Mouse (Mus musculus): Measurements from ENCODE around the gene Cphx2. TPM values are rescaled to one million over a fixed set of nuclear protein-coding genes. Genes with fewer than 3 reads are reported as not detected.
"Not testable (repeated sequence)": the region's sequence is repeated elsewhere in the genome, so short reads cannot be mapped to it uniquely, and the experiment has no call there.

Gene Cphx2
- polyA plus RNA-seq (2015; fragmentation: Nextera tagmentation; extraction: Ambion mirVana), result not detected in 2 replicates

DNA sequence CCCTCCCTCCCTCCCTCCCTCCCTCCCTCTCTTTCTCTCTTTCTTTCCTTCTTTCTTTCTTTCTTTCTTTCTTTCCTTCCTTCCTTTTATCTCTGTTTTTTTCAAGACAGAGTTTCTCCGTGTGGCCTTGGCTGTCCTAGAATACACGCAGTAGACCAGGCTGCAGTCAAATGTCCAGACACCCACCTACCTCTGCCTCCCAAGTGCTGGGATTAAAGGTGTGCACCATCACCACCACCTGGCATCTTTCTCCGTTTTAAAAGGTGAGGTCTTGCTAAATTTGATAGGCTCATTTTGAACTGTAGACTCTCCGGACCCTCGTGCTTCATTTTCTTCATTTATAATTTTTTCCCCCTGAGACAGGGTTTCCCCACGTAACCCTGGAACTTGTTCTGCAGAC lies at the start of gene Cphx2:
Cphx2 (plus strand) TSS at position 301 of the 400 bp plus-strand sequence.
- not testable (repeated sequence) for H3K27me3 ChIP-seq; H3K27ac ChIP-seq; H3K4me2 ChIP-seq; ATAC-seq (ENCODE audit: insufficient number of reproducible peaks, low FRiP score, low TSS enrichment, low read depth); H3K4me1 ChIP-seq; H3K4me3 ChIP-seq; H3K9me3 ChIP-seq; H3K36me3 ChIP-seq; H3K9ac ChIP-seq
- WGBS, result no CpG with 5 or more reads among the region's 6 CpGs

- H3K4me3 ChIP-seq; H3K27me3 ChIP-seq; H3K27ac ChIP-seq; H3K9ac ChIP-seq; H3K4me1 ChIP-seq; H3K4me2 ChIP-seq; H3K36me3 ChIP-seq; ATAC-seq (ENCODE audit: insufficient number of reproducible peaks, low FRiP score, low TSS enrichment, low read depth); H3K9me3 ChIP-seq: not testable (repeated sequence)
- WGBS, result no CpG with 5 or more reads among the region's 3 CpGs
Measured at GRCm38 (mm10) chr14:26034364-26034763, 47.0 kb upstream of the Cphx2 start.

- not testable (repeated sequence) for ATAC-seq (ENCODE audit: insufficient number of reproducible peaks, low FRiP score, low TSS enrichment, low read depth); H3K36me3 ChIP-seq; H3K4me1 ChIP-seq; H3K27ac ChIP-seq; H3K4me3 ChIP-seq; H3K9ac ChIP-seq; H3K27me3 ChIP-seq; H3K4me2 ChIP-seq; H3K9me3 ChIP-seq
- WGBS, result no CpG with 5 or more reads among the region's 6 CpGs
Measured at GRCm38 (mm10) chr14:26035439-26035838, 45.9 kb upstream of the Cphx2 start.

- H3K4me1 ChIP-seq; H3K4me2 ChIP-seq; H3K27me3 ChIP-seq; H3K9me3 ChIP-seq; H3K4me3 ChIP-seq; ATAC-seq (ENCODE audit: insufficient number of reproducible peaks, low FRiP score, low TSS enrichment, low read depth); H3K9ac ChIP-seq; H3K27ac ChIP-seq; H3K36me3 ChIP-seq: not testable (repeated sequence)
- WGBS, result no CpG with 5 or more reads among the region's 26 CpGs
Measured at GRCm38 (mm10) chr14:26042611-26043010, 38.7 kb upstream of the Cphx2 start, which contains the start of gene Gm9780. TSS of gene Gm9780 (minus strand) at chr14:26042711.

DNA sequence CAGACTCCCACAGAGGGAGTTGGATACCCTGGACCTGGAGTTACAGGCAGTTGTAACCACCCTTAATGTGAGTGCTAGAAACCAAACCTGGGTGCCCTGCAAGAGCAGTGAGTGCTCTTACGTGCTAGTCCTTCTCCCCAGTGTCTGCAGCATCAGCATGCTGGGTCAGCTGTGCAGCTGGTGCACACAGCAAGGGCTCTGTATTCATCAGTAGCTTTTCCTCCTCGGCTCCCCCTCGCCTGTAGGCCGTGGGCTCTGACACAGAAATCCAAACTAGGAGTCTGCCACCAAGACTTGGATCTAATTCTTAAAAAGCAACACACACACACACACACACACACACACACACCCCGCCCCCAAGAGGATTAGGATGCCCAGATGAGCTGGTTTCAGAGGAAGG lies 36.3 kb upstream of the Cphx2 start:
- H3K9me3 ChIP-seq; H3K4me3 ChIP-seq; H3K4me2 ChIP-seq; H3K4me1 ChIP-seq; H3K9ac ChIP-seq; ATAC-seq (ENCODE audit: insufficient number of reproducible peaks, low FRiP score, low TSS enrichment, low read depth); H3K36me3 ChIP-seq; H3K27me3 ChIP-seq; H3K27ac ChIP-seq: not testable (repeated sequence)
- WGBS, result no CpG with 5 or more reads among the region's 5 CpGs

GRCm38 (mm10) chr14:26047026-26047425 lies 34.3 kb upstream of the Cphx2 start:
- not testable (repeated sequence) for H3K27me3 ChIP-seq; H3K4me3 ChIP-seq; H3K9me3 ChIP-seq; H3K9ac ChIP-seq; ATAC-seq (ENCODE audit: insufficient number of reproducible peaks, low FRiP score, low TSS enrichment, low read depth); H3K4me1 ChIP-seq; H3K4me2 ChIP-seq; H3K36me3 ChIP-seq; H3K27ac ChIP-seq
- WGBS, result no CpG with 5 or more reads among the region's 8 CpGs

GRCm38 (mm10) chr14:26048767-26049166 lies 32.5 kb upstream of the Cphx2 start:
- ATAC-seq (ENCODE audit: insufficient number of reproducible peaks, low FRiP score, low TSS enrichment, low read depth), result not testable (repeated sequence)

GRCm38 (mm10) chr14:26058184-26058583 lies 23.1 kb upstream of the Cphx2 start:
- not testable (repeated sequence) for H3K9me3 ChIP-seq; H3K27ac ChIP-seq; H3K4me3 ChIP-seq; H3K36me3 ChIP-seq; H3K9ac ChIP-seq; H3K4me1 ChIP-seq; ATAC-seq (ENCODE audit: insufficient number of reproducible peaks, low FRiP score, low TSS enrichment, low read depth); H3K27me3 ChIP-seq; H3K4me2 ChIP-seq
- WGBS, result no CpG with 5 or more reads among the region's 3 CpGs

More at GRCm38 (mm10) chr14:26048767-26049166, 32.5 kb upstream of the Cphx2 start:
- H3K9me3 ChIP-seq, H3K4me1 ChIP-seq, H3K36me3 ChIP-seq, H3K4me2 ChIP-seq, H3K27me3 ChIP-seq, H3K27ac ChIP-seq, H3K9ac ChIP-seq, H3K4me3 ChIP-seq: not testable (repeated sequence)
- no CpG with 5 or more reads among the region's 9 CpGs for WGBS

DNA sequence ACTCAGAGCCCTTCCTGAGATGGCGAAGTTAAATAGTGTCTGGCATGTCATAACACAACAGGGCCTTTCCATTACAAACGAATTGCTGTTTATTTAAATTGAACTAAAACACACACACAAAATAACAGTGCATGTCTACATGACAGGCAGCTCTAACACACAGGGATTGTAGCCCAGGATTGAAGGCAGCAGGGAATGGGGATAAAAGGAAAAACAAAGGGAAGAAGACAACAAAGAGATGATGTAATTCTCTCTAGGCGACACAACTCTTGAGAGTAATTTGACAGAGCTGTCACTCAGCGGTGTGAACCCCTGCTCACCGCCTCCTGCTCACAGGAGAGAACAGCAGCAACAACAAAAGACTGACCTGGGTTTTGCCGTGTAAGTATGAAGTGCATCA lies 22.0 kb upstream of the Cphx2 start:
- no CpG with 5 or more reads among the region's 6 CpGs for WGBS
- not testable (repeated sequence) for H3K9ac ChIP-seq; H3K4me2 ChIP-seq; H3K9me3 ChIP-seq; H3K4me1 ChIP-seq; H3K27me3 ChIP-seq; ATAC-seq (ENCODE audit: insufficient number of reproducible peaks, low FRiP score, low TSS enrichment, low read depth); H3K36me3 ChIP-seq; H3K27ac ChIP-seq; H3K4me3 ChIP-seq

DNA sequence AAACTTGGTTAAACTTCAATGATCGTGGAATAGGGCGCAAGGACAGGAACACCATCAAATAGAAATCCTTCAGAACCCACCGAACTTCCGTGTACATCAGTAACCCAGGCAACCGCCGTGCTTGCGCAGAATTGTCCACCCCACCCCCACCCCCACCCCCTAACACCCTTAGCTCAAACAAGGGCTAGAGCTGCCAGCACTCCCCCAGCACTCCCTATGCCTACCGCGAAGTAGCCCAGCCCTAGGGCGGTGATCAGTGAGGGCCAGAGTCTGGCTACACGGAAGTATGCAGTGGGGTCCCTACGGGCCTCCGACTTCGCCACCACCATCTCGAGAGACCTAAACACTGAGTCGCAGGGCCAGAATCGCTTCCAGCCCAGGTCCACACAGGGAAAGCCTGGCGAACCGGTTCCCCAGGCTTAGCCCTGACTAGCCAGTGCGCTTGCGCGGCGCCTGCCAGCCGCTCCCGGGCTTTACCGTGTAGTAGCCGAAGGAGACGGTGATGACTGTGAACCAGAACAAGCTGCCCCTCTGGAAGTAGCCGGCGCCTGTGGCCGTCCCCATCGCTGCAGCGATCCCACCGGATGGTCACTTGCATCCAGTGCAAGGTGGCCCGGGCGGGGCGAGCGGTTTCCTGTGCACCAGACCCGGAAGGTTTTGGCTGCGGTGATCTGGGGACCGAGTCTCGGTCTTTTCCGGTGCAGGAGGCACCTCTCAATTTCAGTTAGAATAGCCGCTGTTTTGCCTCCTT lies 14.6 kb upstream of the Cphx2 start:
- not testable (repeated sequence) for H3K27me3 ChIP-seq

GRCm38 (mm10) chr14:26067325-26067633 lies 14.0 kb upstream of the Cphx2 start, which contains the start of gene Tmem254c:
TSS of gene Tmem254c (minus strand) at chr14:26067355.
- not testable (repeated sequence) for H3K9me3 ChIP-seq; H3K27me3 ChIP-seq; H3K4me1 ChIP-seq; H3K27ac ChIP-seq; H3K4me2 ChIP-seq; H3K9ac ChIP-seq; ATAC-seq (ENCODE audit: insufficient number of reproducible peaks, low FRiP score, low TSS enrichment, low read depth); H3K4me3 ChIP-seq; H3K36me3 ChIP-seq
- WGBS, result no CpG with 5 or more reads among the region's 10 CpGs

More for the DNA sequence above, 14.6 kb upstream of the Cphx2 start:
- ATAC-seq (ENCODE audit: insufficient number of reproducible peaks, low FRiP score, low TSS enrichment, low read depth); H3K36me3 ChIP-seq; H3K27ac ChIP-seq; H3K4me1 ChIP-seq; H3K9me3 ChIP-seq; H3K4me3 ChIP-seq; H3K9ac ChIP-seq; H3K4me2 ChIP-seq: not testable (repeated sequence)
- no CpG with 5 or more reads among the region's 44 CpGs for WGBS

DNA sequence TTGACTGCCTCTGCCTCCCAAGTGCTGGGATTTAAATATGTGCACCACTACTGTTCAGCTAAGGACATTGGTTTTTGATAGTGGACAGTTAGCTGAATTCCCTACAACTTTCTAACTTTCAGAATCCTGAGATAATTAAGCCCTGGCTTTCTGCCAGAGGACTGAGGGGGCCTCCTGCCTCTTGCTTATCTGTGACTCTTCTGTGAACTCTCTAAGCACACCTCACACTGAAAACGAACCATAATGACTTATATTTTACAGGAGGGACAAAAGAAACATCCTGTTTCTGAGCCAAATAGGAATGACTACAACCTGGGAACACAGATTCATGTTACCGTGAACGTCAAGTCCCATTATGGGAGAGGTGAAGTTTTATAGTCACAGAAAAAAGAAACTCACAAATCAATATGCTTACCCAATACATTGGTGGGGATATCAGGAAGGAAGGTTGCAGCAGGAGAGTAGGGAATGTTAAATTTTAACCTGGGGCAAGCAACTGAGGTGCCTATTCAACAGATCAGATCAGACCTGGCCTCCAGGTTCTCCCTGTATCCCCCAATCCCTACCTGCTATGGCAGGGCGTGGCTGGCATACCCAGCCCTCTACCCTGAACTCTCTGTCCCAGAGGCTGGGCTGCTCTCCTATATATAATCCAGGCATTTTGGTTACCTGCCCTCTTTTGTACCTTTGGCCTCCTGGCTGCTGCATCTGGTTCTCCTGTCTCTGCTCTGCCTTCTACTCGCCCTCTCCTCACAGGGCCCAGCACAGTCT lies 4.5 kb upstream of the Cphx2 start:
- H3K36me3 ChIP-seq; H3K4me1 ChIP-seq; H3K4me2 ChIP-seq; H3K27ac ChIP-seq; H3K9ac ChIP-seq; H3K4me3 ChIP-seq; H3K27me3 ChIP-seq; ATAC-seq (ENCODE audit: insufficient number of reproducible peaks, low FRiP score, low TSS enrichment, low read depth); H3K9me3 ChIP-seq: not testable (repeated sequence)
- no CpG with 5 or more reads among the region's 5 CpGs for WGBS
